In the genomic region with DNA sequence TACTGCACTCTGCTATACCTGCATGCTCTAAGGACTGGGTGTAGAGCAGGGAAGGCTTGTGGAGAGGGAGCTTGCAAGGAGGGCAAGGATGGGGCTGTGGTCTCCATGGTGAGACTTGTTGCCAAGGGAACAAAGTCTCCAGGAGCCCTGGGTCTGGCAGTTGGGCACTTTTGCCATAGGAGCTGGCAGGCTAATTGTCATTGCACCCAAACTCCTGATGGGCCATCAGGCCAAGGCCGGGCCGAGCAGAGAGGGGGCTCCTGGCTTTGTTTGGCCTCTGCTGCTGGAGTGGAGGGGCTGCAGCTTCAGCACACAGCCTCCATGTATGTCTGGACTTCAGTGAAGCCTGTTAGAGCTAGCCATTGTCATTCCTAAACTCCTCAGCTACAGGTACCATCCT, we compare ENCODE assay signal across 21 mouse cellular contexts. TPM values are rescaled to one million over a fixed set of nuclear protein-coding genes. Genes with fewer than 3 reads are reported as not detected.
DNase-seq lines count a peak whose midpoint lies in the region; ATAC-seq and TF ChIP-seq lines count a peak whose summit lies in the region.
"Had no signal": no experiment of that assay in that cellular context is flagged by ENCODE, and none has a peak within 500 bp of the region (broad histone marks: within the 10 kb centered on the region; RNA-seq: fewer than 3 reads in every experiment).

No protein-coding gene starts in this region.

- H3K4me3 ChIP-seq in forebrain, postnatal 0 days (ENCODE audit: low read depth, low read length): no peak overlapping the region
- H3K4me3 ChIP-seq in forebrain, embryonic 12.5 days (replicated peaks): no peak overlapping the region
- no peak overlapping the region for H3K4me3 ChIP-seq in hindbrain, embryonic 16.5 days (ENCODE audit: low read length)
- no peak overlapping the region for H3K4me3 ChIP-seq in hindbrain, embryonic 13.5 days
- H3K4me3 ChIP-seq in midbrain, embryonic 16.5 days (ENCODE audit: low read depth, low read length): no peak overlapping the region
- no peak overlapping the region for H3K4me3 ChIP-seq in midbrain, postnatal 0 days (ENCODE audit: low read depth, low read length)
- no peak overlapping the region for H3K4me3 ChIP-seq in embryonic facial prominence, embryonic 10.5 days
- H3K4me3 ChIP-seq: heart, adult 2 months; heart, embryonic 12.5 days had no signal

- H3K36me3 ChIP-seq in forebrain, postnatal 0 days (ENCODE audit: insufficient read depth): no peaks in the 10 kb centered on the region
- H3K36me3 ChIP-seq in forebrain, embryonic 12.5 days (replicated peaks): no peaks in the 10 kb centered on the region
- no peaks in the 10 kb centered on the region for H3K36me3 ChIP-seq in hindbrain, embryonic 16.5 days (ENCODE audit: control insufficient read depth, insufficient read depth, low read length)
- H3K36me3 ChIP-seq in hindbrain, embryonic 13.5 days: no peaks in the 10 kb centered on the region; the same call in 1 of the 2 replicates
- H3K36me3 ChIP-seq in midbrain, embryonic 16.5 days (ENCODE audit: control insufficient read depth, insufficient read depth, low read length): no peaks in the 10 kb centered on the region
- H3K36me3 ChIP-seq in midbrain, postnatal 0 days (ENCODE audit: insufficient read depth, low read length): no peaks in the 10 kb centered on the region
- H3K36me3 ChIP-seq in embryonic facial prominence, embryonic 10.5 days (replicated peaks): no peaks in the 10 kb centered on the region
- H3K36me3 ChIP-seq: heart, embryonic 12.5 days had no signal

- WGBS in forebrain, postnatal 0 days: 30% methylated on average over 2 of the region's 2 CpGs
- WGBS in forebrain, embryonic 12.5 days: 52% methylated on average over 2 of the region's 2 CpGs
- 24% methylated on average over 2 of the region's 2 CpGs for WGBS in hindbrain, embryonic 16.5 days
- WGBS in hindbrain, embryonic 13.5 days: 47% methylated on average over 2 of the region's 2 CpGs
- WGBS in midbrain, embryonic 16.5 days: 30% methylated on average over 2 of the region's 2 CpGs
- 29% methylated on average over 2 of the region's 2 CpGs for WGBS in midbrain, postnatal 0 days
- WGBS in embryonic facial prominence, embryonic 10.5 days: 84% methylated on average over 2 of the region's 2 CpGs

- H3K9me3 ChIP-seq in forebrain, postnatal 0 days (ENCODE audit: low read length): no peaks in the 10 kb centered on the region
- no peaks in the 10 kb centered on the region for H3K9me3 ChIP-seq in forebrain, embryonic 12.5 days
- H3K9me3 ChIP-seq in hindbrain, embryonic 16.5 days (ENCODE audit: control insufficient read depth, low read length): no peaks in the 10 kb centered on the region
- no peaks in the 10 kb centered on the region for H3K9me3 ChIP-seq in hindbrain, embryonic 13.5 days
- no peaks in the 10 kb centered on the region for H3K9me3 ChIP-seq in midbrain, embryonic 16.5 days (replicated peaks; ENCODE audit: control insufficient read depth, low read length, poor library complexity, severe bottlenecking)
- no peaks in the 10 kb centered on the region for H3K9me3 ChIP-seq in midbrain, postnatal 0 days (ENCODE audit: low read length)
- H3K9me3 ChIP-seq in embryonic facial prominence, embryonic 10.5 days: no peaks in the 10 kb centered on the region
- H3K9me3 ChIP-seq: heart, embryonic 12.5 days had no signal

- H3K9ac ChIP-seq in forebrain, postnatal 0 days: no peak overlapping the region
- no peak overlapping the region for H3K9ac ChIP-seq in forebrain, embryonic 12.5 days
- H3K9ac ChIP-seq in hindbrain, embryonic 16.5 days (ENCODE audit: low read depth, low read length): no peak overlapping the region
- no peak overlapping the region for H3K9ac ChIP-seq in hindbrain, embryonic 13.5 days
- H3K9ac ChIP-seq in midbrain, embryonic 16.5 days (ENCODE audit: low read depth, low read length): no peak overlapping the region
- H3K9ac ChIP-seq in midbrain, postnatal 0 days (replicated peaks; ENCODE audit: low read length, poor library complexity, severe bottlenecking): no peak overlapping the region
- H3K9ac ChIP-seq: heart, embryonic 12.5 days had no signal

- peak; percentile 50; the same call in 1 of the 2 replicates for ATAC-seq in forebrain, postnatal 0 days
- no peak for ATAC-seq in forebrain, embryonic 12.5 days (ENCODE audit: low FRiP score)
- peak; percentile 51; the same call in 1 of the 2 replicates for ATAC-seq in hindbrain, embryonic 16.5 days
- no peak for ATAC-seq in hindbrain, embryonic 13.5 days (ENCODE audit: low FRiP score)
- ATAC-seq in midbrain, embryonic 16.5 days: peak; percentile 49
- no peak for ATAC-seq in midbrain, postnatal 0 days (ENCODE audit: low FRiP score)
- ATAC-seq: activated CD4-positive, CD25-positive, alpha-beta regulatory T cell, adult 4 months; forebrain, embryonic 16.5 days; intestine, embryonic 16.5 days had no signal

- H3K27me3 ChIP-seq in forebrain, postnatal 0 days (ENCODE audit: insufficient read depth, low read length): no peaks in the 10 kb centered on the region
- H3K27me3 ChIP-seq in forebrain, embryonic 12.5 days: peaks cover 22% of the 10 kb centered on the region
- no peaks in the 10 kb centered on the region; the same call in 1 of the 2 replicates for H3K27me3 ChIP-seq in hindbrain, embryonic 16.5 days (replicated peaks; ENCODE audit: control insufficient read depth, insufficient read depth, low read length)
- 0 out of 2 replicates have a peak, but pooled peaks cover 3% of the 10 kb centered on the region for H3K27me3 ChIP-seq in hindbrain, embryonic 13.5 days
- 0 out of 2 replicates have a peak, but pooled peaks cover 3% of the 10 kb centered on the region for H3K27me3 ChIP-seq in midbrain, embryonic 16.5 days (ENCODE audit: control insufficient read depth, insufficient read depth, low read depth, low read length)
- peaks cover 4% of the 10 kb centered on the region; the same call in 1 of the 2 replicates for H3K27me3 ChIP-seq in midbrain, postnatal 0 days (ENCODE audit: insufficient read depth, low read length)
- peaks cover 20% of the 10 kb centered on the region; the same call in 1 of the 2 replicates for H3K27me3 ChIP-seq in embryonic facial prominence, embryonic 10.5 days (replicated peaks; ENCODE audit: low read depth, poor library complexity, severe bottlenecking)

- no peak for DNase-seq in forebrain, postnatal 0 days
- no peak for DNase-seq in midbrain, postnatal 0 days (ENCODE audit: low spot score)
- DNase-seq in embryonic facial prominence, embryonic 10.5 days (ENCODE audit: low spot score): no peak
- DNase-seq in spleen, postnatal 10 days (ENCODE audit: low spot score in 2 of 2): no peak
- DNase-seq: adrenal gland, postnatal 14 days; cerebellum, adult 11-12 months; cerebellum, adult 9-10 months; gastrocnemius, postnatal 14 days; heart, adult 2 months; heart, postnatal 36 days had no signal

- no peak overlapping the region for H3K4me2 ChIP-seq in forebrain, postnatal 0 days (ENCODE audit: low read depth)
- H3K4me2 ChIP-seq in forebrain, embryonic 12.5 days: no peak overlapping the region
- H3K4me2 ChIP-seq in hindbrain, embryonic 16.5 days (ENCODE audit: low read length): no peak overlapping the region
- H3K4me2 ChIP-seq in hindbrain, embryonic 13.5 days: no peak overlapping the region
- no peak overlapping the region for H3K4me2 ChIP-seq in midbrain, embryonic 16.5 days (ENCODE audit: low read length)
- no peak overlapping the region for H3K4me2 ChIP-seq in midbrain, postnatal 0 days (ENCODE audit: low read depth, low read length, poor library complexity, severe bottlenecking)
- H3K4me2 ChIP-seq: heart, embryonic 12.5 days had no signal

- H3K4me1 ChIP-seq in forebrain, postnatal 0 days (ENCODE audit: insufficient read depth): no peaks in the 10 kb centered on the region
- H3K4me1 ChIP-seq in forebrain, embryonic 12.5 days: peaks cover 22% of the 10 kb centered on the region
- H3K4me1 ChIP-seq in hindbrain, embryonic 16.5 days (ENCODE audit: control insufficient read depth, insufficient read depth, low read depth, low read length): peaks cover 3% of the 10 kb centered on the region
- H3K4me1 ChIP-seq in hindbrain, embryonic 13.5 days (replicated peaks): peaks cover 14% of the 10 kb centered on the region
- H3K4me1 ChIP-seq in midbrain, embryonic 16.5 days (ENCODE audit: control insufficient read depth, insufficient read depth, low read length): no peaks in the 10 kb centered on the region
- H3K4me1 ChIP-seq in midbrain, postnatal 0 days (ENCODE audit: insufficient read depth, low read length): no peaks in the 10 kb centered on the region
- peaks cover 37% of the 10 kb centered on the region for H3K4me1 ChIP-seq in embryonic facial prominence, embryonic 10.5 days

- H3K27ac ChIP-seq in forebrain, postnatal 0 days (ENCODE audit: low read depth, low read length): no peak overlapping the region
- no peak overlapping the region for H3K27ac ChIP-seq in forebrain, embryonic 12.5 days
- no peak overlapping the region for H3K27ac ChIP-seq in hindbrain, embryonic 16.5 days (ENCODE audit: low read depth, low read length)
- no peak overlapping the region for H3K27ac ChIP-seq in hindbrain, embryonic 13.5 days
- H3K27ac ChIP-seq in midbrain, embryonic 16.5 days (ENCODE audit: low read length): no peak overlapping the region
- H3K27ac ChIP-seq in midbrain, postnatal 0 days (ENCODE audit: low read depth, low read length): no peak overlapping the region
- H3K27ac ChIP-seq in embryonic facial prominence, embryonic 10.5 days (replicated peaks): 0 out of 2 replicates have a peak overlapping the region, but pooled peaks have one; percentile 10
- H3K27ac ChIP-seq: heart, adult 2 months had no signal

- TF ChIP-seq CTCF in forebrain, postnatal 0 days (IDR thresholded peaks at IDR 0.05; ENCODE audit: low read depth): no peak
- TF ChIP-seq CTCF in midbrain, postnatal 0 days (IDR thresholded peaks at IDR 0.05): no peak

RNA-seq across cellular contexts. Expression of a gene that starts 6.3 kb away (rescaled TPM):
- total RNA-seq in forebrain, postnatal 0 days (2014; rRNA removed): 0.23 and 1.3 TPM in 2 replicates
- polyA plus RNA-seq in forebrain, postnatal 0 days (2015; fragmentation: Nextera tagmentation; extraction: Ambion mirVana): 0.45 TPM in 1 of 2 replicates, not detected in the other
- 1.1 TPM in 2 replicates for polyA plus RNA-seq in forebrain, embryonic 12.5 days (2016; fragmentation: Nextera tagmentation; extraction: Ambion mirVana)
- 0.16 TPM in 1 of 2 replicates, not detected in the other for polyA plus RNA-seq in hindbrain, embryonic 16.5 days (2015; fragmentation: Nextera tagmentation; extraction: Ambion mirVana)
- polyA plus RNA-seq in hindbrain, embryonic 13.5 days (2015; fragmentation: Nextera tagmentation; extraction: Ambion mirVana): 0.09 TPM in 1 of 2 replicates, not detected in the other
- 0.25 and 1.5 TPM in 2 replicates for polyA plus RNA-seq in midbrain, embryonic 16.5 days (2015; fragmentation: Nextera tagmentation; extraction: Ambion mirVana)
- total RNA-seq in midbrain, postnatal 0 days (2014; rRNA removed): 0.11 and 0.61 TPM in 2 replicates
- polyA plus RNA-seq in midbrain, postnatal 0 days (2015; fragmentation: Nextera tagmentation; extraction: Ambion mirVana): 1.2 and 2.1 TPM in 2 replicates
- 0.34 and 0.97 TPM in 2 replicates for polyA plus RNA-seq in embryonic facial prominence, embryonic 10.5 days (2016; fragmentation: Nextera tagmentation; extraction: Ambion mirVana)
- total RNA-seq: gastrocnemius, adult 18-20 months; gastrocnemius, postnatal 14 days; heart, adult 2 months; heart, postnatal 36 days; MEL had no signal
- polyA plus RNA-seq: activated CD4-positive, CD25-positive, alpha-beta regulatory T cell, adult 4 months; heart, embryonic 12.5 days; heart, embryonic 16.5 days had no signal

Comparison
In these comparisons a context has a peak if more than half of its experiments do, and no peak if none do; other contexts are left out.
1. ATAC-seq: peak in forebrain, postnatal 0 days (single experiment), hindbrain, embryonic 16.5 days (single experiment) and midbrain, embryonic 16.5 days (single experiment); none in forebrain, embryonic 12.5 days (single experiment), hindbrain, embryonic 13.5 days (single experiment) and midbrain, postnatal 0 days (single experiment).